Mouse (Mus musculus) lung, embryonic 16.5 days (tissue): ENCODE data around the gene Mgst1. TPM values are rescaled to one million over a fixed set of nuclear protein-coding genes. Genes with fewer than 3 reads are reported as not detected.

Experiments
- polyA plus RNA-seq: library from polyadenylated mRNA; unstranded; fragments of >200 nt; fragmentation: Nextera tagmentation; extraction: Ambion mirVana; gene quantifications from 2 replicates; pipeline ENCODE4 v1.2.1, GENCODE M21; 2015

Mgst1 gene
- polyA plus RNA-seq, 1 experiment from 2014 or later = 361 TPM

Other genes with a start within 250 kb of the Mgst1 start
- gene Slc15a5, start 60.4 kb upstream of the Mgst1 start, polyA plus RNA-seq = not detected in 2 replicates